Mouse (Mus musculus) MEL (cell line): ENCODE measurements around the gene Rcan2. TPM values are rescaled to one million over a fixed set of nuclear protein-coding genes. Genes with fewer than 3 reads are reported as not detected.

ENCODE experiments used
- DNase-seq: peaks from one replicate; pipeline ENCODE4 v3.0.0; 2011; ENCODE audit warnings: low read depth, low spot score
- H3K27ac ChIP-seq: 2 replicates; pipeline ENCODE4 v1.5.1; 2012; ENCODE audit warnings: low read depth, mild to moderate bottlenecking, control low read depth, low read length, moderate library complexity; ENCODE audit not compliant: control insufficient read depth
- H3K27me3 ChIP-seq, 2 experiments: fragments of 150-350 bp in 1 of 2; sonication (generic) in 1 of 2; 2 replicates each; pipeline ENCODE4 v1.6.1; 2012; ENCODE audit warnings: low read length in 2 of 2, mild to moderate bottlenecking in 2 of 2, improper control_type of control experiment in 1 of 2, moderate library complexity in 1 of 2; ENCODE audit not compliant: insufficient read depth in 2 of 2, control insufficient read depth in 1 of 2
- H3K36me3 ChIP-seq, 2 experiments: 2 replicates each; pipeline ENCODE4 v1.6.1; 2012 to 2014; ENCODE audit warnings: low read length in 2 of 2, improper control_type of control experiment in 1 of 2, inconsistent platforms in 1 of 2, mild to moderate bottlenecking in 1 of 2; ENCODE audit not compliant: insufficient read depth in 2 of 2, control insufficient read depth in 1 of 2
- H3K4me1 ChIP-seq, 2 experiments: fragments of 150-350 bp in 1 of 2; sonication (generic) in 1 of 2; 2 replicates each; pipeline ENCODE4 v1.6.1; 2012; ENCODE audit warnings: low read length in 2 of 2, improper control_type of control experiment in 1 of 2, mild to moderate bottlenecking in 1 of 2; ENCODE audit not compliant: insufficient read depth in 2 of 2, control insufficient read depth in 1 of 2
- H3K4me3 ChIP-seq, 2 experiments: fragments of 150-350 bp in 1 of 2; sonication (generic) in 1 of 2; 2 replicates each; pipeline ENCODE4 v1.5.1; 2012; ENCODE audit warnings: low read depth in 2 of 2, low read length in 2 of 2, mild to moderate bottlenecking in 2 of 2, moderate library complexity in 2 of 2, control low read depth in 1 of 2, improper control_type of control experiment in 1 of 2; ENCODE audit not compliant: control insufficient read depth in 1 of 2, insufficient read depth in 1 of 2
- H3K79me2 ChIP-seq: 2 replicates; pipeline ENCODE4 v1.6.1; 2012; ENCODE audit warnings: mild to moderate bottlenecking, low read length, moderate library complexity; ENCODE audit not compliant: control insufficient read depth, poor library complexity, insufficient read depth
- H3K9ac ChIP-seq: 2 replicates; pipeline ENCODE4 v1.6.1; 2012; ENCODE audit warnings: low read depth, mild to moderate bottlenecking, control low read depth, low read length, moderate library complexity; ENCODE audit not compliant: control insufficient read depth, poor library complexity, severe bottlenecking
- H3K9me3 ChIP-seq: fragments of 150-350 bp; sonication (generic); replicated peaks from 2 replicates; pipeline ENCODE4 v1.6.1; 2012; ENCODE audit warnings: mild to moderate bottlenecking, low read length, improper control_type of control experiment, moderate library complexity; ENCODE audit not compliant: insufficient read depth
- CHD1 ChIP-seq: IDR thresholded peaks from 2 replicates; pipeline ENCODE4 v1.6.1; 2012; ENCODE audit warnings: low read depth, mild to moderate bottlenecking, inconsistent platforms, low read length, improper control_type of control experiment
- CHD2 ChIP-seq: IDR thresholded peaks from 2 replicates; pipeline ENCODE4 v1.6.1; 2011; ENCODE audit warnings: low read length, improper control_type of control experiment
- CTCF ChIP-seq, 3 experiments: IDR thresholded peaks in 2 of 3; conservative IDR thresholded peaks in 1 of 3; 2 replicates each; pipeline ENCODE4 v1.5.1; 2011 to 2012; ENCODE audit warnings: low read length in 3 of 3, low read depth in 2 of 3, mild to moderate bottlenecking in 2 of 3, improper control_type of control experiment in 1 of 3, inconsistent platforms in 1 of 3, mixed read lengths in 1 of 3, moderate library complexity in 1 of 3; ENCODE audit not compliant: control insufficient read depth in 1 of 3, insufficient read depth in 1 of 3, poor library complexity in 1 of 3, severe bottlenecking in 1 of 3
- E2F4 ChIP-seq: IDR thresholded peaks from 2 replicates; pipeline ENCODE4 v1.6.1; 2011; ENCODE audit warnings: low read depth, low read length, improper control_type of control experiment, borderline replicate concordance
- ELF1 ChIP-seq: IDR thresholded peaks from 2 replicates; pipeline ENCODE4 v1.6.1; 2014; ENCODE audit warnings: low read depth, mild to moderate bottlenecking, inconsistent platforms, low read length, improper control_type of control experiment, moderate library complexity
- EP300 ChIP-seq, 2 experiments: IDR thresholded peaks; 2 replicates each; pipeline ENCODE4 v1.6.1; 2011; ENCODE audit warnings: improper control_type of control experiment in 2 of 2, low read length in 2 of 2, low read depth in 1 of 2, mild to moderate bottlenecking in 1 of 2
- ETS1 ChIP-seq: IDR thresholded peaks from 2 replicates; pipeline ENCODE4 v1.6.1; 2012; ENCODE audit warnings: low read depth, mild to moderate bottlenecking, inconsistent platforms, low read length, improper control_type of control experiment, moderate library complexity
- GATA1 ChIP-seq: IDR thresholded peaks from 2 replicates; pipeline ENCODE4 v1.6.1; 2011; ENCODE audit warnings: low read depth, low read length, improper control_type of control experiment
- KAT2A ChIP-seq: conservative IDR thresholded peaks from 2 replicates; pipeline ENCODE4 v1.6.1; 2012; ENCODE audit warnings: low read depth, low read length, improper control_type of control experiment, inconsistent platforms
- MAFK ChIP-seq: IDR thresholded peaks from 2 replicates; pipeline ENCODE4 v1.6.1; 2011; ENCODE audit warnings: low read depth, mild to moderate bottlenecking, low read length, improper control_type of control experiment, borderline replicate concordance
- MAX ChIP-seq: IDR thresholded peaks from 2 replicates; pipeline ENCODE4 v1.6.1; 2011; ENCODE audit warnings: low read length, improper control_type of control experiment
- MAZ ChIP-seq: IDR thresholded peaks from 2 replicates; pipeline ENCODE4 v1.6.1; 2012; ENCODE audit warnings: low read depth, mild to moderate bottlenecking, inconsistent platforms, low read length, improper control_type of control experiment
- MXI1 ChIP-seq: IDR thresholded peaks from 2 replicates; pipeline ENCODE4 v1.6.1; 2011; ENCODE audit warnings: mild to moderate bottlenecking, low read depth, low read length, improper control_type of control experiment
- MYB ChIP-seq: IDR thresholded peaks from 2 replicates; pipeline ENCODE4 v1.6.1; 2011; ENCODE audit warnings: mild to moderate bottlenecking, low read depth, low read length, improper control_type of control experiment
- MYC ChIP-seq: IDR thresholded peaks from 2 replicates; pipeline ENCODE4 v1.6.1; 2011; ENCODE audit warnings: low read depth, mild to moderate bottlenecking, low read length, improper control_type of control experiment, moderate library complexity
- NELFE ChIP-seq: IDR thresholded peaks from 2 replicates; pipeline ENCODE4 v1.6.1; 2011; ENCODE audit warnings: low read depth, low read length, improper control_type of control experiment
- NRF1 ChIP-seq: IDR thresholded peaks from 2 replicates; pipeline ENCODE4 v1.6.1; 2014; ENCODE audit warnings: low read depth, mild to moderate bottlenecking, inconsistent platforms, low read length, improper control_type of control experiment, moderate library complexity; ENCODE audit not compliant: poor library complexity, insufficient read depth, severe bottlenecking
- POLR2A ChIP-seq, 2 experiments: IDR thresholded peaks; 2 replicates each; pipeline ENCODE4 v1.6.1; 2011 to 2012; ENCODE audit warnings: low read length in 2 of 2, mild to moderate bottlenecking in 2 of 2, control low read depth in 1 of 2, improper control_type of control experiment in 1 of 2, low read depth in 1 of 2, moderate library complexity in 1 of 2; ENCODE audit not compliant: control insufficient read depth in 1 of 2, insufficient read depth in 1 of 2, poor library complexity in 1 of 2
- POLR2AphosphoS2 ChIP-seq: IDR thresholded peaks from 2 replicates; pipeline ENCODE4 v1.6.1; 2011; ENCODE audit warnings: low read length, improper control_type of control experiment
- RCOR1 ChIP-seq: IDR thresholded peaks from 2 replicates; pipeline ENCODE4 v1.6.1; 2012; ENCODE audit warnings: low read depth, mild to moderate bottlenecking, inconsistent platforms, low read length, improper control_type of control experiment
- SIN3A ChIP-seq: IDR thresholded peaks from 2 replicates; pipeline ENCODE4 v1.6.1; 2012; ENCODE audit warnings: low read length, improper control_type of control experiment, inconsistent platforms
- SMC3 ChIP-seq: IDR thresholded peaks from 2 replicates; pipeline ENCODE4 v1.6.1; 2011; ENCODE audit warnings: low read depth, low read length, improper control_type of control experiment
- TAL1 ChIP-seq: IDR thresholded peaks from 2 replicates; pipeline ENCODE4 v1.6.1; 2012; ENCODE audit warnings: mild to moderate bottlenecking, inconsistent platforms, low read length, moderate library complexity, mixed read lengths
- TBP ChIP-seq: IDR thresholded peaks from 2 replicates; pipeline ENCODE4 v1.8.0; 2011; ENCODE audit warnings: low read depth, low read length, improper control_type of control experiment
- TCF12 ChIP-seq: IDR thresholded peaks from 2 replicates; pipeline ENCODE4 v1.6.1; 2014; ENCODE audit warnings: low read depth, mild to moderate bottlenecking, inconsistent platforms, low read length, improper control_type of control experiment, moderate library complexity
- UBTF ChIP-seq: IDR thresholded peaks from 2 replicates; pipeline ENCODE4 v1.6.1; 2012; ENCODE audit warnings: low read depth, mild to moderate bottlenecking, inconsistent platforms, low read length, improper control_type of control experiment, moderate library complexity, borderline replicate concordance; ENCODE audit not compliant: insufficient read depth
- USF1 ChIP-seq: IDR thresholded peaks from 2 replicates; pipeline ENCODE4 v1.6.1; 2014; ENCODE audit warnings: low read depth, mild to moderate bottlenecking, inconsistent platforms, low read length, improper control_type of control experiment, moderate library complexity
- USF2 ChIP-seq, 2 experiments: IDR thresholded peaks; 2 replicates each; pipeline ENCODE4 v1.6.1; 2011 to 2012; ENCODE audit warnings: improper control_type of control experiment in 2 of 2, low read length in 2 of 2, borderline replicate concordance in 1 of 2, inconsistent platforms in 1 of 2, low read depth in 1 of 2, mild to moderate bottlenecking in 1 of 2; ENCODE audit not compliant: insufficient read depth in 1 of 2
- ZC3H11A ChIP-seq: IDR thresholded peaks from 2 replicates; pipeline ENCODE4 v1.6.1; 2012; ENCODE audit warnings: low read depth, mild to moderate bottlenecking, inconsistent platforms, low read length, improper control_type of control experiment
- ZKSCAN1 ChIP-seq: IDR thresholded peaks from 2 replicates; pipeline ENCODE4 v1.6.1; 2012; ENCODE audit warnings: low read depth, mild to moderate bottlenecking, inconsistent platforms, low read length, improper control_type of control experiment, moderate library complexity
- ZNF384 ChIP-seq: IDR thresholded peaks from 2 replicates; pipeline ENCODE4 v1.6.1; 2012; ENCODE audit warnings: low read depth, mild to moderate bottlenecking, inconsistent platforms, low read length, improper control_type of control experiment
- polyA plus RNA-seq, 2 experiments: library from polyadenylated mRNA; stranded (reverse) in 1 of 2; unstranded in 1 of 2; fragments of >175 nt in 1 of 2; fragments of >200 nt in 1 of 2; gene quantifications; 2 replicates each; pipeline versions ENCODE4 v1.2.1 to v1.2.4; 2012; ENCODE audit warnings: low replicate concordance in 2 of 2, low read depth in 1 of 2; ENCODE audit not compliant: insufficient read length in 2 of 2, insufficient read depth in 1 of 2, missing spikeins in 1 of 2
- total RNA-seq: library from RNA; depleted of rRNA; stranded (reverse); fragments of 300-350 nt; gene quantifications from 2 replicates; pipeline ENCODE4 v1.2.3, GENCODE M21; 2012

The Rcan2 gene
- total and polyA plus RNA-seq, 3 experiments, result 0.52 TPM; not detected in 2

- Histone ChIP-seq H3K9me3 (no peaks in the 10 kb centered on the region), H3K27me3 (no peaks in the 10 kb centered on the region), H3K79me2 (no peaks in the 10 kb centered on the region), H3K4me1 (peaks cover 3 to 8% of the 10 kb centered on the region in 2 experiments), H3K4me3 (no peak overlapping the region), H3K27ac (no peak overlapping the region), H3K9ac (no peak overlapping the region), H3K36me3 (peaks cover 0 to 13% of the 10 kb centered on the region in 2 experiments; a peak in 2 of 4 replicates)
- DNase-seq, result no peak
- TF ChIP-seq CHD2 (no peak), TAL1 (no peak), POLR2A (IDR thresholded peaks at IDR 0.05; ENCODE audit: control insufficient read depth in 1 of 2, insufficient read depth in 1 of 2, low read depth in 1 of 2, low read length in 2 of 2, poor library complexity in 1 of 2) (no peak), CTCF (IDR thresholded peaks at IDR 0.05 in 2 of 3, conservative IDR thresholded peaks at IDR 0.05 in 1 of 3; ENCODE audit: control insufficient read depth in 1 of 3, insufficient read depth in 1 of 3, low read depth in 2 of 3, low read length in 3 of 3, poor library complexity in 1 of 3, severe bottlenecking in 1 of 3) (no peak), MYC (no peak), NRF1 (no peak), USF2 (IDR thresholded peaks at IDR 0.05; ENCODE audit: borderline replicate concordance in 1 of 2, insufficient read depth in 1 of 2, low read depth in 1 of 2, low read length in 2 of 2) (no peak), ETS1 (no peak), POLR2AphosphoS2 (no peak)
Measured at GRCm38 (mm10) chr17:43994080-43994479, 192.9 kb downstream of the Rcan2 start.

DNA sequence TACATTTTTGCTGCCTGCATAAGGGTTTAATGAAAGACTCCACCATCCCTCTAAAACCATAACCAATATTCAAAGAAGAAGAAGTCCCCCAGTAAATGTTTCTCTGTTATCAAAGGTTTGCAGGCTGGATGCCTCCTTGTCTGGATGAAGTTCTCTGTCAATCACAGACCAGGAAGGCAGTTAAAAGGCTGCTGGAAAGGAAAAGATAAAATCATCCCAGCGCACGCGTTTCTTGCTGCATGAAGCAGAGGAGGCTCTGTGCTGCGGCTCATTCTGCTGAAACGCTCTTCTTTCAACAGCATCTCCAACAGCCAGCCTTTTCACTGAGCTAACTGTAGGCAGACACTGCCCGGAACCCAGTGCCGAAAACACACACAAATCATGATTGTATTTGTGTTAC, 196.4 kb downstream of the Rcan2 start:
- Histone ChIP-seq H3K27me3 (no peaks in the 10 kb centered on the region), H3K4me1 (peaks cover 3 to 8% of the 10 kb centered on the region in 2 experiments), H3K4me3 (peak overlapping the region; percentile 13 to 15; a peak in 3 of 4 replicates), H3K9ac (no peak overlapping the region), H3K27ac (peak overlapping the region; percentile 78), H3K79me2 (no peaks in the 10 kb centered on the region), H3K36me3 (peaks cover 0 to 13% of the 10 kb centered on the region in 2 experiments; a peak in 2 of 4 replicates), H3K9me3 (no peaks in the 10 kb centered on the region)
- peak; percentile 88 for DNase-seq
- TF ChIP-seq E2F4 (no peak), ETS1 (peak; percentile 71), TCF12 (peak; percentile 94), KAT2A (no peak), MXI1 (peak; percentile 62; the same call in 1 of the 2 replicates), TBP (no peak), ELF1 (0 out of 2 replicates have a peak, but pooled peaks have one; percentile 57), MAX (peak; percentile 71), USF2 (IDR thresholded peaks at IDR 0.05; ENCODE audit: borderline replicate concordance in 1 of 2, insufficient read depth in 1 of 2, low read depth in 1 of 2, low read length in 2 of 2) (no peak), CHD2 (no peak), CHD1 (no peak), ZKSCAN1 (no peak), POLR2A (IDR thresholded peaks at IDR 0.05; ENCODE audit: control insufficient read depth in 1 of 2, insufficient read depth in 1 of 2, low read depth in 1 of 2, low read length in 2 of 2, poor library complexity in 1 of 2) (no peak), SIN3A (peak; percentile 34; the same call in 1 of the 2 replicates), NRF1 (peak; percentile 51; the same call in 1 of the 2 replicates), MYC (peak; percentile 83), MYB (peak; percentile 76), USF1 (0 out of 2 replicates have a peak, but pooled peaks have one; percentile 21), SMC3 (no peak), GATA1 (peak; percentile 89), MAZ (no peak), UBTF (no peak), EP300 (IDR thresholded peaks at IDR 0.05; ENCODE audit: low read depth in 1 of 2, low read length in 2 of 2) (peak; percentile 91 to 92), ZNF384 (no peak), RCOR1 (peak; percentile 94), NELFE (no peak), ZC3H11A (no peak), MAFK (no peak)
